Mouse (Mus musculus): ENCODE measurements at regions not wholly inside any gene's neighbourhood (a gene's known extent, or its start where the extent isn't known, plus 50 kb on each side); places are given as distances from the start of the nearest gene placed in this dataset.

- TF ChIP-seq CTCF (IDR thresholded peaks at IDR 0.05; ENCODE audit: low read depth) (no peak), EP300 (IDR thresholded peaks at IDR 0.05; ENCODE audit: low read depth) (no peak)
These were observed 121.5 kb upstream of the Egfl6 start for GRCm38 (mm10) chrX:166707029-166707428.

Data from heart, postnatal 0 days (tissue).